Mouse (Mus musculus) testis, postnatal 14 days (tissue): ENCODE data around the gene Lrrc3.
"Not testable (repeated sequence)": the region's sequence is repeated elsewhere in the genome, so short reads cannot be mapped to it uniquely, and the experiment has no call there.

Source experiments
- DNase-seq: peaks from one replicate; pipeline ENCODE4 v3.0.0; 2021; ENCODE audit warnings: low spot score

Gene Lrrc3

GRCm38 (mm10) chr10:77902211-77902893 lies at the start of gene Lrrc3:
Gene Lrrc3, minus strand, starts transcription at chr10:77902536.
- peak; percentile 81 for DNase-seq

- DNase-seq, result not testable (repeated sequence)
Observed at GRCm38 (mm10) chr10:77950468-77950867, 48.1 kb upstream of the Lrrc3 start.

GRCm38 (mm10) chr10:77939685-77940084 lies 37.3 kb upstream of the Lrrc3 start:
- DNase-seq, result no peak

GRCm38 (mm10) chr10:77927375-77927774 lies 25.0 kb upstream of the Lrrc3 start:
- no peak for DNase-seq

- DNase-seq, result no peak
Observed at GRCm38 (mm10) chr10:77926140-77926539, 23.8 kb upstream of the Lrrc3 start.

GRCm38 (mm10) chr10:77922681-77923080 lies 20.3 kb upstream of the Lrrc3 start:
- DNase-seq, result no peak

GRCm38 (mm10) chr10:77921009-77921408 lies 18.7 kb upstream of the Lrrc3 start:
- DNase-seq, result no peak

- DNase-seq, result no peak
Observed at GRCm38 (mm10) chr10:77916636-77917335, 14.4 kb upstream of the Lrrc3 start.

GRCm38 (mm10) chr10:77913292-77913691 lies 11.0 kb upstream of the Lrrc3 start:
- no peak for DNase-seq

GRCm38 (mm10) chr10:77912605-77913004 lies 10.3 kb upstream of the Lrrc3 start:
- no peak for DNase-seq

- DNase-seq, result peak; percentile 75
Observed at GRCm38 (mm10) chr10:77902894-77903715, 769 bp upstream of the Lrrc3 start.

- no peak for DNase-seq
Observed at GRCm38 (mm10) chr10:77901871-77902210, 495 bp downstream of the Lrrc3 start.

- DNase-seq, result no peak
Observed at GRCm38 (mm10) chr10:77900903-77901818, 1.2 kb downstream of the Lrrc3 start.

- no peak for DNase-seq
Observed at GRCm38 (mm10) chr10:77900126-77900525, 2.2 kb downstream of the Lrrc3 start.

- DNase-seq, result no peak
Observed at GRCm38 (mm10) chr10:77895562-77895961, 6.8 kb downstream of the Lrrc3 start.

- no peak for DNase-seq
Observed at GRCm38 (mm10) chr10:77890987-77891565, 11.3 kb downstream of the Lrrc3 start.

- DNase-seq, result no peak
Observed at GRCm38 (mm10) chr10:77886007-77886747, 16.2 kb downstream of the Lrrc3 start.

GRCm38 (mm10) chr10:77882553-77882952 lies 19.8 kb downstream of the Lrrc3 start:
- no peak for DNase-seq

- DNase-seq, result no peak
Observed at GRCm38 (mm10) chr10:77880305-77880704, 22.0 kb downstream of the Lrrc3 start.

- DNase-seq, result no peak
Observed at GRCm38 (mm10) chr10:77878985-77879384, 23.4 kb downstream of the Lrrc3 start.

GRCm38 (mm10) chr10:77869651-77870050 lies 32.7 kb downstream of the Lrrc3 start:
- no peak for DNase-seq
